ENCODE assay signal across 14 mouse cellular contexts in the genomic region with DNA sequence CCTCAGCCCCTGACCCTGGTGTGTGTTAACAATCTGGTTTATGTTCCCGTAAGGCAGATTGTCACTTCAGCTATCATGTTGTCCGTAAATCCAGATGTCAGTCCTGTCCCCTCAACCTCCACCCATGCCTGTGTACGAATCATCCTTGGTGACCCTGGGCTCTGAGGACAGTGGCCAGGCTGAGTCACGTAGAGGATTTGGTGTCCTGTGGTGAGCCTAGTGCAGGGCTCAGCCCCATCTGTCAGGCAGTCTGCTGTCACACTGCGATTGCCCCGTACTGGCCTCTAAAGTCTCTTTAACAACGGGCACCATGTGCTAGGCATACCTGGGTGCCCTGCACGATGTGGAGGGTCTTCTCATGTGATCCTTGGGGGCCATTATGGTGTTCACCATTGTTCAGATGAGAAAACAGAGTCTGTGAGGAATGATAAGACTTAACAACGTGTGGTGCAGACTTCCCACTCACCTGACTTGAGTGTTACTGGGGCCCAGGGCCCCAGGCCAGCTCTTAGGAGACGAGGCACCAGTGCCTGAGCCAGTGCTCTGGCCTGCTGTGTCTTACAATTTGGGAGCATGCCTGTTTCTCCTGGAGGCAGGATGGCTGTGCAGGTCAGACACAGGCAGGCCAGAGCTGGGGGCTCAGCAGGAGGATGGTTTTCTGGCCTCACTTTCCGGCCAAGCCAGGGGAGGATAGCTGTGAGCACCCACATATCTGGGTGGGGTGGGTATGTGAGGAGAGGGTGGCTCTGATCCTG. TPM values are rescaled to one million over a fixed set of nuclear protein-coding genes. Genes with fewer than 3 reads are reported as not detected.
A peak's percentile ranks its signal among the peaks of the same experiment; 100 is the strongest.
DNase-seq lines count a peak whose midpoint lies in the region; ATAC-seq lines count a peak whose summit lies in the region.
"Had no signal": no experiment of that assay in that cellular context is flagged by ENCODE, and none has a peak within 500 bp of the region (broad histone marks: within the 10 kb centered on the region; RNA-seq: fewer than 3 reads in every experiment).

No protein-coding gene starts in this region.

- 0 out of 2 replicates have a peak overlapping the region, but pooled peaks have one; percentile 7 for H3K9ac ChIP-seq in kidney, embryonic 14.5 days (ENCODE audit: low read depth, low read length)
- H3K9ac ChIP-seq: limb, embryonic 13.5 days had no signal

- DNase-seq in kidney, postnatal 14 days, result no peak
- peak; percentile 44 for DNase-seq in adrenal gland, postnatal 25 days
- DNase-seq in cerebellum, adult 9-11 months, result peak; percentile 78
- peak; percentile 53 for DNase-seq in retina, adult 2 months (ENCODE audit: low read depth, low spot score)
- no peak for DNase-seq in left cerebral cortex, postnatal 14 days (ENCODE audit: low spot score in 2 of 2)
- DNase-seq in frontal cortex, postnatal 10 days (ENCODE audit: low spot score in 2 of 2), result no peak
- DNase-seq in yolk sac, embryonic 10.5 days (ENCODE audit: low spot score), result no peak
- DNase-seq: heart, adult 11 months; heart, postnatal 36 days; kidney, postnatal 4 days; right cerebral cortex, postnatal 14 days; thymus, postnatal 14 days had no signal

- WGBS in kidney, embryonic 14.5 days, result 31% methylated on average over 11 of the region's 11 CpGs

- no peak overlapping the region for H3K27ac ChIP-seq in kidney, embryonic 14.5 days (ENCODE audit: low read depth, low read length)
- H3K27ac ChIP-seq: limb, embryonic 13.5 days had no signal

- H3K4me2 ChIP-seq in kidney, embryonic 14.5 days (replicated peaks; ENCODE audit: low read depth, low read length), result no peak overlapping the region
- H3K4me2 ChIP-seq: limb, embryonic 13.5 days had no signal

- no peak for ATAC-seq in kidney, embryonic 14.5 days (ENCODE audit: low FRiP score, low TSS enrichment)

- H3K4me1 ChIP-seq in kidney, embryonic 14.5 days (ENCODE audit: control insufficient read depth, insufficient read depth, low read length), result no peaks in the 10 kb centered on the region

- H3K9me3 ChIP-seq in kidney, embryonic 14.5 days (ENCODE audit: control insufficient read depth, low read length), result no peaks in the 10 kb centered on the region
- H3K9me3 ChIP-seq: limb, embryonic 13.5 days had no signal

- no peaks in the 10 kb centered on the region for H3K36me3 ChIP-seq in kidney, embryonic 14.5 days (ENCODE audit: control insufficient read depth, insufficient read depth, low read length)
- H3K36me3 ChIP-seq: limb, embryonic 13.5 days had no signal

- H3K4me3 ChIP-seq in kidney, embryonic 14.5 days (ENCODE audit: low read length), result no peak overlapping the region
- H3K4me3 ChIP-seq: limb, embryonic 13.5 days had no signal

- H3K27me3 ChIP-seq in kidney, embryonic 14.5 days (ENCODE audit: control insufficient read depth, insufficient read depth, low read length), result no peaks in the 10 kb centered on the region
- H3K27me3 ChIP-seq: limb, embryonic 13.5 days had no signal

- intact Hi-C loops in left cerebral cortex, postnatal 14 days (cut with DNase I), result no loop called here

RNA-seq across cellular contexts. Expression of gene Chmp4b, which starts 55.2 kb away (rescaled TPM):
- polyA plus RNA-seq in kidney, embryonic 14.5 days (2014; fragmentation: Nextera tagmentation; extraction: Ambion mirVana), result 13.9 and 19.5 TPM in 2 replicates
- total RNA-seq in adrenal gland, postnatal 25 days (2021), result 221 and 247 TPM in 2 replicates
- total RNA-seq in left cerebral cortex, postnatal 14 days (2021), result 100 to 1,000 TPM; 207 to 208 TPM

Comparison
In these comparisons a context has a peak if more than half of its experiments do, and no peak if none do; other contexts are left out.
1. DNase-seq: peak in adrenal gland, postnatal 25 days (single experiment), cerebellum, adult 9-11 months (single experiment) and retina, adult 2 months (single experiment); none in kidney, postnatal 14 days (single experiment), left cerebral cortex, postnatal 14 days (0 of 2), frontal cortex, postnatal 10 days (0 of 2) and yolk sac, embryonic 10.5 days (single experiment).